Mouse (Mus musculus) Patski (cell line): Measurements from ENCODE around the gene Olig1. TPM values are rescaled to one million over a fixed set of nuclear protein-coding genes. Genes with fewer than 3 reads are reported as not detected.
A peak's percentile ranks its signal among the peaks of the same experiment; 100 is the strongest.

ENCODE experiments used
- ATAC-seq: fragments of 100-300 bp; one replicate; pipeline ENCODE4 v1.8.0; 2021
- CTCF ChIA-PET: fragments of 350-600 bp; sonication (Branson Sonifier 250); formaldehyde crosslinking; loops from one replicate; lab custom pipeline; 2022; ENCODE audit warnings: inconsistent platforms; lab: Charles Lee
- POLR2A ChIA-PET: fragments of 350-600 bp; sonication (Branson Sonifier 250); formaldehyde crosslinking; loops from one replicate; lab custom pipeline; 2022; ENCODE audit warnings: antibody characterized with exemption, inconsistent platforms; lab: Charles Lee
- DNase-seq: peaks from one replicate; pipeline ENCODE4 v3.0.0-alpha.2; 2011; ENCODE audit warnings: low read depth, low spot score
- H3K27me3 ChIP-seq: fragments of 371-371 bp; one replicate; pipeline ENCODE4 v1.5.1; 2021
- CTCF ChIP-seq: fragments of 100-300 bp; IDR thresholded peaks from one replicate; pipeline ENCODE4 v1.5.1; 2021
- in situ Hi-C: fragments of 300-500 bp; cut with MboI; formaldehyde crosslinking; loops from 3 replicates; pipeline ENCODE4 v1.11.1; 2018; ENCODE audit warnings: low pct_unique_long_range_greater_than_20kb, mixed read lengths
- polyA plus RNA-seq: library from polyadenylated mRNA; unstranded; gene quantifications from one replicate; pipeline ENCODE4 v1.2.3, GENCODE M21; 2021

Gene Olig1
- polyA plus RNA-seq, 1 experiment from 2014 or later, result not detected

DNA sequence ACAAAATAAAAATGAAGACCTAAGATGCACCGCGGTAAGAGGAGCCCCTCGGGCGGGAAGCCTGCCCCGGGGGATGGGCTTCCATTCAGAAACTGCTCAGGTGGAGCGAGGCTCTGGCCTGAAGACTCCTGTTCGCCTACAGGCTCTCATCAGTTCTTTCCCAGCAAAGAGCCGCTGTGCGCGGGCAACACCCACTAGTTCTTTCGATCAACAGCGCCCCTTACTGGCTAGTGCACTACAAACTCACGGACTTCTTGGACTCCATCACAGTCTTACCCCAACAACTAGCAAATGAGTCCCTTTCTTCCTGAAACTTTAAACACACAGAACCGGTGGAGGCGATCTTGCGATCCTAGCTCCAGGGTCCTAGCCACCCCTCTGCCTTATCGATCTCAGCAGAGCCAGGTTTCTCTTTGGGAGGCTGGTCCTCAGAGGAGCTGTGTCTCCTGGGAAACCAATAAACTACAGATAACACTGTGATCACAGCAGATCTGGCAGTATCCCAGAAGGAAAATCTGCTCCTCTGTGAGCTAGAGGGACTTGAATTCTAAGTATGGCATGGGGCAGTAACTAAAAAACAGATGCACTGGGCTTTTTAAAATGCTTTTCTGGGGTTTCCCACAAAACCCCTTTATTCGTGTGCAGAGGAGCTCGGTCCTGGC is 44.7 kb downstream of the Olig1 start:
- POLR2A ChIA-PET, result no interaction called here
- CTCF ChIA-PET, result interaction anchor here (1.1 kb wide), 1 partner anchor 12 kb away, joined by 3 read pairs; no protein-coding TSS in a partner anchor
- no peak for DNase-seq
- ATAC-seq, result no peak
- TF ChIP-seq CTCF, result peak; percentile 63
- peaks cover 21% of the 10 kb centered on the region for H3K27me3 ChIP-seq
- in situ Hi-C loops, result loop anchor here (10.0 kb wide), 1 partner anchor 219 kb away; the partner anchor contains the start of gene 4932438H23Rik

- DNase-seq (no peak), ATAC-seq (no peak)
- CTCF ChIA-PET, result no interaction called here
- in situ Hi-C loops, result no loop called here
- H3K27me3 ChIP-seq, result peaks cover 25% of the 10 kb centered on the region
- TF ChIP-seq CTCF, result no peak
- POLR2A ChIA-PET, result interaction anchor here (0.6 kb wide), 1 partner anchor 11 kb away, joined by 13 read pairs; no protein-coding TSS in a partner anchor
Measured at GRCm38 (mm10) chr16:91320191-91320590, 50.6 kb downstream of the Olig1 start.

DNA sequence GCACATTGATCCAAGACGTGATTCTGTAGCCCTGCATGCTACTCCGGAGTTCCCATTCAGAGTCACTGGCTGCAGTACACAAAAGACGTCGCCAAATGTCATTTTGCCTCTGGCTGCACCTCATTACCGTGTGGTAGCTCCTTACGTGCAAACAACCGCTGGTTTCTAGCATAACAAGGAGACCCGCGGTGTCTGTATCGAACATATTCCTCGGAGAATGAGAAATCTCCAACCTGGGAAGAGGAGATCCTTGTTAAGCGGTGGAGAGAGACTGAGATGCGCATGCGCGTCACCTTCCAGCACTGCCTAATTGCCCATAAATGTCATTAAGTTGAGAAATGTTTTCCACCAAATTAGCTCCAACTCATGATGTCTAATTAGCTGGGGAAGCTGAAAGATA is 51.0 kb downstream of the Olig1 start:
- DNase-seq (no peak), ATAC-seq (no peak)
- CTCF ChIA-PET, result no interaction called here
- peaks cover 25% of the 10 kb centered on the region for H3K27me3 ChIP-seq
- in situ Hi-C loops, result no loop called here
- POLR2A ChIA-PET, result interaction anchor here (0.6 kb wide), 1 partner anchor 12 kb away, joined by 13 read pairs; no protein-coding TSS in a partner anchor
- TF ChIP-seq CTCF, result no peak

Other genes starting within 250 kb of the Olig1 start
- gene Paxbp1, start 225.2 kb upstream of the Olig1 start, polyA plus RNA-seq, result 47.9 TPM
- not detected for gene 4932438H23Rik, start 174.7 kb upstream of the Olig1 start, polyA plus RNA-seq
- gene Olig2, start 44.3 kb upstream of the Olig1 start, polyA plus RNA-seq, result not detected
- gene Ifnar2, start 103.0 kb downstream of the Olig1 start, polyA plus RNA-seq, result 97.8 TPM
- 3.8 TPM for gene Gm21970, start 121.9 kb downstream of the Olig1 start, polyA plus RNA-seq
- 50.0 TPM for gene Il10rb, start 136.4 kb downstream of the Olig1 start, polyA plus RNA-seq
- gene Ifnar1, start 215.5 kb downstream of the Olig1 start, polyA plus RNA-seq, result 60.6 TPM